Mouse (Mus musculus): Measurements from ENCODE around the gene Rptor.

Gene Rptor

GRCm38 (mm10) chr11:119741401-119741800 is 138.7 kb downstream of the Rptor start:
- no peak for DNase-seq

GRCm38 (mm10) chr11:119744436-119744835 is 141.7 kb downstream of the Rptor start:
- no peak for DNase-seq

- DNase-seq = peak in 1 of 2 experiments; percentile 50
Observed at GRCm38 (mm10) chr11:119745333-119745732, 142.6 kb downstream of the Rptor start.

- no peak for DNase-seq
Observed at GRCm38 (mm10) chr11:119754459-119754858, 151.8 kb downstream of the Rptor start.

- no peak for DNase-seq
Observed at GRCm38 (mm10) chr11:119758214-119758613, 155.5 kb downstream of the Rptor start.

GRCm38 (mm10) chr11:119758705-119759327 is 156.1 kb downstream of the Rptor start:
- DNase-seq = no peak

GRCm38 (mm10) chr11:119762911-119763310 is 160.2 kb downstream of the Rptor start:
- no peak for DNase-seq

- no peak for DNase-seq
Observed at GRCm38 (mm10) chr11:119766023-119766422, 163.3 kb downstream of the Rptor start.

- DNase-seq = peak; percentile 67 to 69
Observed at GRCm38 (mm10) chr11:119766782-119767459, 164.2 kb downstream of the Rptor start.

- DNase-seq = peak in 1 of 2 experiments; percentile 44
Observed at GRCm38 (mm10) chr11:119767525-119767924, 164.8 kb downstream of the Rptor start.

- DNase-seq = no peak
Observed at GRCm38 (mm10) chr11:119768511-119768910, 165.8 kb downstream of the Rptor start.

GRCm38 (mm10) chr11:119769666-119770065 is 167.0 kb downstream of the Rptor start:
- DNase-seq = peak in 1 of 2 experiments; percentile 62

- DNase-seq = no peak
Observed at GRCm38 (mm10) chr11:119770985-119771384, 168.3 kb downstream of the Rptor start.

- peak; percentile 70 to 75 for DNase-seq
Observed at GRCm38 (mm10) chr11:119772896-119773295, 170.2 kb downstream of the Rptor start.

GRCm38 (mm10) chr11:119775076-119775760 is 172.5 kb downstream of the Rptor start:
- no peak for DNase-seq

- DNase-seq = peak; percentile 51 to 56
Observed at GRCm38 (mm10) chr11:119777236-119777635, 174.5 kb downstream of the Rptor start.

- no peak for DNase-seq
Observed at GRCm38 (mm10) chr11:119777872-119778271, 175.2 kb downstream of the Rptor start.

GRCm38 (mm10) chr11:119780290-119780689 is 177.6 kb downstream of the Rptor start:
- DNase-seq = no peak

- peak in 1 of 2 experiments; percentile 52 for DNase-seq
Observed at GRCm38 (mm10) chr11:119781165-119781564, 178.5 kb downstream of the Rptor start.

- DNase-seq = peak; percentile 62 to 64
Observed at GRCm38 (mm10) chr11:119781726-119782125, 179.0 kb downstream of the Rptor start.

GRCm38 (mm10) chr11:119783653-119784052 is 180.9 kb downstream of the Rptor start:
- no peak for DNase-seq

- no peak for DNase-seq
Observed at GRCm38 (mm10) chr11:119784672-119785341, 182.1 kb downstream of the Rptor start.

Data from cerebellum, postnatal 25 days (tissue).